Mouse (Mus musculus) testis, adult 2 months (tissue): Measurements from ENCODE around the gene Dnajb8.

Source experiments
- CTCF ChIP-seq: fragments of 200-500 bp; IDR thresholded peaks from 2 replicates; pipeline ENCODE4 v1.5.1; 2012; ENCODE audit warnings: low read depth, mild to moderate bottlenecking, inconsistent platforms, low read length, moderate library complexity; ENCODE audit not compliant: control insufficient read depth, insufficient read depth, insufficient replicate concordance
- POLR2A ChIP-seq: fragments of 200-500 bp; IDR thresholded peaks from 2 replicates; pipeline ENCODE4 v1.6.1; 2012; ENCODE audit warnings: low read depth, mild to moderate bottlenecking, inconsistent platforms, low read length, moderate library complexity; ENCODE audit not compliant: control insufficient read depth

DNA sequence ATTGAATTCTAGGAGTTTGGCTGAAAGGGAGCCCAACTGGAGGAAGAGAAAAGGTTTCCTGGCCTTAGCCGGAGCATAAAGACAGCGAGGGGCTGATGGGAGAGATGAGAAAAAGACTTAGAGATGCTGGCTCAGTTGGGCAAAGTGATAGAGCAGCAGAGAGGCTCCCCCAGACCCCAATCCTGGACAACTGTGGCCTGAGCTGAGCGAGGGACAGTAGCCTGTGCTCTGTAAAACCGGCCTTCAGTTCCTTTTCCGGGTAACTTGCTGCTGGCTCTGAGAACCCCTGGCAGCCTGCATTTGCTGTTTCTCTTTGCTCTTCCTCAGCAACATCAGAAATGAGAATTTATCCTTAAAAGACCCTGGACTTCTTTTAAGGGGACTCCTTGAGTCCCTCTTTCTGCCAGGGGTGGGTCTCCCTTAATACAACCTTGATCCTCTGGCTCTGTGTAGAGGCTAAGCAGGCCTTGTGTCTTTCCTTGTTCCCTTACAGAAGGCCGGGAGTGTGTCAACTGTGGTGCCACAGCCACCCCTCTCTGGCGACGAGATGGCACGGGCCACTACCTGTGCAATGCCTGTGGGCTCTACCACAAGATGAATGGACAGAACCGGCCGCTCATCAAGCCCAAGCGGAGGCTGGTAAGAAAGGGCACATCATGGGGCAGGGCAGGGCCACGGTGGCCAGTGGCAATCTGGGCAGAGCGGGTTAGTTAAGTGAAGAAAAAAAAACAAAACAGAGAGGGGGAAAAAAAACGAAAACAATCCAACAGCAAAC, 20.0 kb upstream of the Dnajb8 start:
- no peak for TF ChIP-seq CTCF
- TF ChIP-seq POLR2A: no peak
